Mouse (Mus musculus) neural tube, embryonic 12.5 days (tissue): Measurements from ENCODE around the gene Gprc5d. TPM values are rescaled to one million over a fixed set of nuclear protein-coding genes. Genes with fewer than 3 reads are reported as not detected.

ENCODE experiments used
- ATAC-seq: fragments of 200-750 bp; cut with Nextera tagmentation; 2 replicates; pipeline ENCODE4 v1.8.0; 2017; ENCODE audit warnings: low read depth, mild to moderate bottlenecking, moderate TSS enrichment, moderate library complexity; ENCODE audit not compliant: low FRiP score
- H3K27ac ChIP-seq: fragments of 300-500 bp; sonication (generic); 2 replicates; pipeline ENCODE4 v1.5.1; 2016
- H3K27me3 ChIP-seq: fragments of 300-500 bp; sonication (generic); replicated peaks from 2 replicates; pipeline ENCODE4 v1.6.1; 2016; ENCODE audit warnings: mild to moderate bottlenecking
- H3K36me3 ChIP-seq: fragments of 300-500 bp; sonication (generic); 2 replicates; pipeline ENCODE4 v1.6.1; 2016; ENCODE audit warnings: mild to moderate bottlenecking
- H3K4me1 ChIP-seq: fragments of 300-500 bp; sonication (generic); 2 replicates; pipeline ENCODE4 v1.6.1; 2016
- H3K4me2 ChIP-seq: fragments of 300-500 bp; sonication (generic); replicated peaks from 2 replicates; pipeline ENCODE4 v1.6.1; 2016; ENCODE audit warnings: mild to moderate bottlenecking
- H3K4me3 ChIP-seq: fragments of 300-500 bp; sonication (generic); 2 replicates; pipeline ENCODE4 v1.5.1; 2016
- H3K9ac ChIP-seq: fragments of 300-500 bp; sonication (generic); 2 replicates; pipeline ENCODE4 v1.6.1; 2016; ENCODE audit warnings: mild to moderate bottlenecking
- H3K9me3 ChIP-seq: fragments of 300-500 bp; sonication (generic); 2 replicates; pipeline ENCODE4 v1.6.1; 2016; ENCODE audit warnings: mild to moderate bottlenecking
- WGBS: fragments of 180-500 bp; shearing (Covaris S2); methylation state at CpG from one replicate; pipeline ENCODE4 v1.1.7; 2016; 5-methylcytosine and 5-hydroxymethylcytosine counted together
- polyA plus RNA-seq: library from polyadenylated mRNA; unstranded; fragments of >200 nt; fragmentation: Nextera tagmentation; extraction: Ambion mirVana; gene quantifications from 2 replicates; pipeline ENCODE4 v1.2.1, GENCODE M21; 2016

Gprc5d gene
- polyA plus RNA-seq, 1 experiment from 2014 or later, result not detected

GRCm38 (mm10) chr6:135149722-135150121 lies 31.6 kb upstream of the Gprc5d start:
- H3K9me3 ChIP-seq, result no peaks in the 10 kb centered on the region
- 81% methylated on average over 4 of the region's 4 CpGs for WGBS
- no peak for ATAC-seq
- H3K9ac ChIP-seq, result no peak overlapping the region
- no peak overlapping the region for H3K27ac ChIP-seq
- H3K27me3 ChIP-seq, result no peaks in the 10 kb centered on the region
- no peak overlapping the region for H3K4me3 ChIP-seq
- H3K36me3 ChIP-seq, result no peaks in the 10 kb centered on the region
- no peaks in the 10 kb centered on the region for H3K4me1 ChIP-seq
- no peak overlapping the region for H3K4me2 ChIP-seq

GRCm38 (mm10) chr6:135149175-135149574 lies 31.1 kb upstream of the Gprc5d start:
- no peaks in the 10 kb centered on the region for H3K9me3 ChIP-seq
- no peaks in the 10 kb centered on the region for H3K36me3 ChIP-seq
- H3K4me1 ChIP-seq, result no peaks in the 10 kb centered on the region
- no peak overlapping the region for H3K4me3 ChIP-seq
- no peak overlapping the region for H3K27ac ChIP-seq
- WGBS, result 86% methylated on average over 4 of the region's 4 CpGs
- H3K4me2 ChIP-seq, result no peak overlapping the region
- no peaks in the 10 kb centered on the region for H3K27me3 ChIP-seq
- no peak for ATAC-seq
- H3K9ac ChIP-seq, result no peak overlapping the region

GRCm38 (mm10) chr6:135148506-135148905 lies 30.4 kb upstream of the Gprc5d start:
- Histone ChIP-seq H3K4me3 (no peak overlapping the region), H3K4me1 (no peaks in the 10 kb centered on the region), H3K36me3 (no peaks in the 10 kb centered on the region), H3K27me3 (no peaks in the 10 kb centered on the region), H3K9me3 (no peaks in the 10 kb centered on the region), H3K4me2 (no peak overlapping the region), H3K9ac (no peak overlapping the region), H3K27ac (no peak overlapping the region)
- ATAC-seq, result peak; percentile 21; the same call in 1 of the 2 replicates
- WGBS, result 46% methylated on average over 1 of the region's 1 CpGs

GRCm38 (mm10) chr6:135145976-135146375 lies 27.9 kb upstream of the Gprc5d start:
- no peak overlapping the region for H3K9ac ChIP-seq
- H3K4me1 ChIP-seq, result no peaks in the 10 kb centered on the region
- H3K27me3 ChIP-seq, result no peaks in the 10 kb centered on the region
- no peak overlapping the region for H3K4me3 ChIP-seq
- no peaks in the 10 kb centered on the region for H3K36me3 ChIP-seq
- WGBS, result 94% methylated on average over 5 of the region's 5 CpGs
- H3K4me2 ChIP-seq, result no peak overlapping the region
- no peak overlapping the region for H3K27ac ChIP-seq
- H3K9me3 ChIP-seq, result no peaks in the 10 kb centered on the region
- ATAC-seq, result no peak

GRCm38 (mm10) chr6:135144516-135144915 lies 26.4 kb upstream of the Gprc5d start:
- Histone ChIP-seq H3K4me2 (no peak overlapping the region), H3K36me3 (no peaks in the 10 kb centered on the region), H3K4me3 (no peak overlapping the region), H3K9me3 (no peaks in the 10 kb centered on the region), H3K4me1 (no peaks in the 10 kb centered on the region), H3K27ac (no peak overlapping the region), H3K9ac (no peak overlapping the region), H3K27me3 (no peaks in the 10 kb centered on the region)
- WGBS, result 8% methylated on average over 3 of the region's 3 CpGs
- no peak for ATAC-seq

- Histone ChIP-seq H3K27ac (no peak overlapping the region), H3K4me1 (peaks cover 4% of the 10 kb centered on the region; the same call in 1 of the 2 replicates), H3K9ac (no peak overlapping the region), H3K27me3 (no peaks in the 10 kb centered on the region), H3K4me3 (no peak overlapping the region), H3K4me2 (no peak overlapping the region), H3K36me3 (no peaks in the 10 kb centered on the region), H3K9me3 (no peaks in the 10 kb centered on the region)
- no peak for ATAC-seq
- 95% methylated on average over 5 of the region's 5 CpGs for WGBS
Observed at GRCm38 (mm10) chr6:135143151-135143550, 25.1 kb upstream of the Gprc5d start.

- no peak overlapping the region for H3K4me2 ChIP-seq
- no peak overlapping the region for H3K4me3 ChIP-seq
- no peaks in the 10 kb centered on the region for H3K36me3 ChIP-seq
- H3K27me3 ChIP-seq, result no peaks in the 10 kb centered on the region
- H3K4me1 ChIP-seq, result peaks cover 6% of the 10 kb centered on the region
- 69% methylated on average over 16 of the region's 16 CpGs for WGBS
- H3K27ac ChIP-seq, result no peak overlapping the region
- H3K9ac ChIP-seq, result no peak overlapping the region
- ATAC-seq, result no peak
- no peaks in the 10 kb centered on the region for H3K9me3 ChIP-seq
Observed at GRCm38 (mm10) chr6:135141451-135142147, 23.5 kb upstream of the Gprc5d start.

GRCm38 (mm10) chr6:135138746-135139145 lies 20.7 kb upstream of the Gprc5d start:
- Histone ChIP-seq H3K4me1 (peaks cover 13% of the 10 kb centered on the region), H3K36me3 (no peaks in the 10 kb centered on the region), H3K9me3 (no peaks in the 10 kb centered on the region), H3K27ac (no peak overlapping the region), H3K4me3 (no peak overlapping the region), H3K4me2 (peak overlapping the region; percentile 10), H3K27me3 (no peaks in the 10 kb centered on the region), H3K9ac (no peak overlapping the region)
- 0 out of 2 replicates have a peak, but pooled peaks have one; percentile 54 for ATAC-seq
- 26% methylated on average over 14 of the region's 14 CpGs for WGBS

GRCm38 (mm10) chr6:135138207-135138606 lies 20.1 kb upstream of the Gprc5d start:
- WGBS, result 61% methylated on average over 7 of the region's 7 CpGs
- no peaks in the 10 kb centered on the region for H3K36me3 ChIP-seq
- H3K9me3 ChIP-seq, result no peaks in the 10 kb centered on the region
- no peaks in the 10 kb centered on the region for H3K27me3 ChIP-seq
- no peak for ATAC-seq
- peaks cover 13% of the 10 kb centered on the region for H3K4me1 ChIP-seq
- H3K27ac ChIP-seq, result no peak overlapping the region
- H3K4me2 ChIP-seq, result no peak overlapping the region
- H3K9ac ChIP-seq, result no peak overlapping the region
- no peak overlapping the region for H3K4me3 ChIP-seq

- Histone ChIP-seq H3K36me3 (no peaks in the 10 kb centered on the region), H3K9me3 (no peaks in the 10 kb centered on the region), H3K9ac (no peak overlapping the region), H3K4me3 (no peak overlapping the region), H3K27ac (no peak overlapping the region), H3K4me1 (peaks cover 13% of the 10 kb centered on the region), H3K27me3 (no peaks in the 10 kb centered on the region), H3K4me2 (no peak overlapping the region)
- 83% methylated on average over 9 of the region's 9 CpGs for WGBS
- ATAC-seq, result no peak
Observed at GRCm38 (mm10) chr6:135137736-135138135, 19.7 kb upstream of the Gprc5d start.

GRCm38 (mm10) chr6:135136439-135137161 lies 18.5 kb upstream of the Gprc5d start:
- ATAC-seq, result no peak
- WGBS, result 38% methylated on average over 11 of the region's 11 CpGs
- Histone ChIP-seq H3K27ac (no peak overlapping the region), H3K4me3 (no peak overlapping the region), H3K9ac (no peak overlapping the region), H3K4me1 (peaks cover 13% of the 10 kb centered on the region), H3K36me3 (no peaks in the 10 kb centered on the region), H3K27me3 (no peaks in the 10 kb centered on the region), H3K9me3 (no peaks in the 10 kb centered on the region), H3K4me2 (no peak overlapping the region)

GRCm38 (mm10) chr6:135135735-135136134 lies 17.7 kb upstream of the Gprc5d start:
- Histone ChIP-seq H3K36me3 (no peaks in the 10 kb centered on the region), H3K27ac (no peak overlapping the region), H3K4me2 (no peak overlapping the region), H3K9ac (no peak overlapping the region), H3K9me3 (no peaks in the 10 kb centered on the region), H3K27me3 (no peaks in the 10 kb centered on the region), H3K4me3 (no peak overlapping the region), H3K4me1 (peaks cover 13% of the 10 kb centered on the region)
- WGBS, result 82% methylated on average over 4 of the region's 4 CpGs
- no peak for ATAC-seq
